Mouse (Mus musculus): ENCODE measurements around the gene Lnp1.
"Not testable (repeated sequence)": the region's sequence is repeated elsewhere in the genome, so short reads cannot be mapped to it uniquely, and the experiment has no call there.

Gene Lnp1

DNA sequence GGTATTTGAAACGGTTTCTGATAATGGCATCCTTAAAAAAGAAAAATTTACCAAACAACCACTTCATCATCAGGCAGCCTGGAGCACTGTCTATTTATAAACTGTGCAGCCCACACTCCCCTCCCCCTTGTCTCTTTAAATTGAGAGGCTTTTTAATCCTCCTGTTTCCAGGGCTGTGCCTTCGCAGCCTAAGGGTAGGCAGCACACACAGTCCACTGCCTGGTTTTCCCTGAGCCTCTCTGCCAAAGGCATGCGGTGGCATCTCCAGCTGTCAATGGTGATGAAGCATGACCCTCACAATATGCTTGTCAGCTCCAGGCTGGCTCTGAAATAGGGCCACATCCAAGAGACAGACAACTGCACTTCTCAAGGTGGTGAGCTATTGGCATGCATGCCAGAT lies at the start of gene Lnp1:
Gene Lnp1, minus strand, starts transcription at position 39 of the 400 bp plus-strand sequence.
- DNase-seq (ENCODE audit: low read depth), result no peak

DNA sequence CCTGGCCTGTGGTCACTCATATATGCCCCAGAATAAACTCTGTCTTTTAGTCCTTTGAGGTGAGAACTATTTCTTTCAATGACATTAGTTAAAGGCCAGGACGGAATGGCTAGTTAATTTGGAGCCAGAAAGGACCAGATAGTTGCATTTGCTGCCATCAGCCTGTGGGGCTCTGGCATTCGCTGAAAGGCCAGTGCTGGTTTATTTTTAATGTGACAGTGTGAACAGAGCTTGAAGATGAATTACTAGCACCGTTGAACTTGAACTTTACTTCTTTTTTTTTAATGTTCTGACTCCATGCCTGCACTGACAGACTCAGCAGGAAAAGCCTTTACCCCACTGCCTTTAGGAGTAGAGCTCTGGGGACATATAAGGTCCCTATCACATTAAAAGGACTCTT lies 46.8 kb upstream of the Lnp1 start:
- DNase-seq (ENCODE audit: low read depth), result no peak

GRCm38 (mm10) chr16:56958311-56958710 lies 30.4 kb upstream of the Lnp1 start:
- DNase-seq (ENCODE audit: low read depth), result not testable (repeated sequence)

GRCm38 (mm10) chr16:56949085-56949484 lies 21.2 kb upstream of the Lnp1 start:
- no peak for DNase-seq (ENCODE audit: low read depth)

GRCm38 (mm10) chr16:56942341-56942740 lies 14.5 kb upstream of the Lnp1 start:
- DNase-seq (ENCODE audit: low read depth), result no peak

DNA sequence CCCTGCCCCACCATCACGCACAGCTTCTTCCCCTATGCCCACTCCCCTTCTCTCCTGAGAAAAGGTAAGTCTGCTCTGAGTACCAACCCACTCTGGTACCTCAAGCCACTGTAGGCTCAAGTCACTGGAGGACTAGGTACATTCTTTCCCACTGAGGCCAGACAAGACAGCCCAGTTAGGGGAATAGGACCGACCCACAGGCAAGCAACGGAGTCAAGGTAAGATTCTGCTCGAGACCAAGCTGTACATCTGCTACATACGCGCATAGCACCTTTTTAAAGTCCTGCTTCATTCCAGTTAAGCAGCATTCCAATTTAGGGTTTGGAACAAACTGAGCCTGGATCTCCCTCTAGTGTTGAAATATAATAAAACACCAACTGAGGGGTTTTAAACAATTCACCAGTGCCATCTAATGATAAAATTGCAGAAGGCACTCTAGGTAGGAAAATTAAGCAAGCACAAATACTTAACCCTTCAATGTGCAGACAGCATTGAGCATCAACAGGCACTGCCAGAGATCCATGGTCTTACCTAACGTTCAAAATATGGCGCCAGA lies 7.7 kb downstream of the Lnp1 start:
- peak; percentile 36 for DNase-seq (ENCODE audit: low read depth)

- DNase-seq (ENCODE audit: low read depth), result no peak
Observed at GRCm38 (mm10) chr16:56917230-56917629, 10.6 kb downstream of the Lnp1 start.

GRCm38 (mm10) chr16:56908986-56909385 lies 18.9 kb downstream of the Lnp1 start:
- DNase-seq (ENCODE audit: low read depth), result no peak

DNA sequence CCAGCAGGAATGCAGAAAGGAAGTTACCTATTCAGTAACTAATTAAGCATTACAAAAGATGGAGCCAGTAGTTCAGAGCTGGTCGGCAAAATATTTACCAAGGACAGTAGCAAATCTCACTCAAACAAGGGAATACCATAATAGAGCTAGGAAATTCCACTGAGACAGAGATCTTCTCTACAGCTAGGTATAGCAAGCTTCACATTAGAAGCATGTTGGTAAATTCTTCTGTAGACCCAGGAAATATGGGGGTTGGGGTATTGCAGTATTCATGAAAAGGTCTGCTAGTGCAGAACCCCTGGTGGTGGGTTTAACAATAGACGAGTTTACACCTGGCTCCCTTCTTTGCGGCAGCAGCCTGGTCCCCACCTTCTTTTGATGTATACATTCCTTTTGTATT lies 25.7 kb downstream of the Lnp1 start:
- DNase-seq (ENCODE audit: low read depth), result not testable (repeated sequence)

- no peak for DNase-seq (ENCODE audit: low read depth)
Observed at GRCm38 (mm10) chr16:56891583-56891982, 36.3 kb downstream of the Lnp1 start.

- DNase-seq (ENCODE audit: low read depth), result no peak
Observed at GRCm38 (mm10) chr16:56886616-56887116, 41.2 kb downstream of the Lnp1 start.

- peak; percentile 94 for DNase-seq (ENCODE audit: low read depth)
Observed at GRCm38 (mm10) chr16:56885824-56886615, 41.8 kb downstream of the Lnp1 start, which contains the start of gene Tmem45a. Gene Tmem45a, minus strand, starts transcription at chr16:56886166.

- no peak for DNase-seq (ENCODE audit: low read depth)
Observed at GRCm38 (mm10) chr16:56884811-56885210, 43.0 kb downstream of the Lnp1 start.

- no peak for DNase-seq (ENCODE audit: low read depth)
Observed at GRCm38 (mm10) chr16:56873410-56873809, 54.5 kb downstream of the Lnp1 start.

GRCm38 (mm10) chr16:56870458-56870857 lies 57.4 kb downstream of the Lnp1 start:
- no peak for DNase-seq (ENCODE audit: low read depth)

DNA sequence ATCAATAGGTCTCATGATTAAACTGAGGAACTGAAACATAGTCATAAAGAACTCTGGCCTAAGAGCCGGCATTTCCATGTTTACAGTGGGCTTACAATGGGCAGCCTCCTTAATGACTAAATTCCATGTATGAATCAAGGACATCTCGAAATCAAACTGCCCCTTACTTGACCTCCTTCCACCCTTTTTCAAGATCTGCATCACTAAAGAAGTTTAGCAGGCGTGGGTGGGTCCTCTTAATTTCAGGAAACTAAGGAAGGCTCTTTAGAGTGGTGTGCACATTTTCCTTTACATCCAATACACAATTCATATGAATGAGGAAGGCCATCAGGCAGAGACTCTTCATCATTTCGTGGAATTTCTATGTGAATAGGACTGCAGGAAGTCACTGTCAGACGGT lies 59.5 kb downstream of the Lnp1 start:
- no peak for DNase-seq (ENCODE audit: low read depth)

DNA sequence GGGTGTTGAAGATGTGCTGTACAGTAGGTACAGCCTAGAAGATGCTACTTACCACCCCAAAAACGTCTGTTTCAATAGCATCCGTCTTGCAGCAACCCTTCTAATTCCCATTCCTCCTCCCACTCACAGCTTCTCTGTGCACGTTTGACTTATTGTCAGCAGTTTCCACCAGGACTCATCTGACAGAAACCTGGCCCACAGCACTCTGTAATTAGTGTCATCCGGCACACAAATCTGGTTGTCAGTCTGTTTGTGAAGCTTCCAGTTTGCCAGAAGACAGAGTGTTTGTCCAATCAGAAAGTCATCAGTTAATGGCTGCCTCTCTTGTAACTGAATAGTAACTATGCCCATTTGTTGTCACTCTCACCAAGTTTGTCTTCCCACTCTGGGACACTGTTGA lies 60.3 kb downstream of the Lnp1 start:
- DNase-seq (ENCODE audit: low read depth), result no peak

Data from fibroblast of lung, adult 2 months (primary cell).